Mouse (Mus musculus): ENCODE data around the gene Copa. TPM values are rescaled to one million over a fixed set of nuclear protein-coding genes. Genes with fewer than 3 reads are reported as not detected.

The Copa gene
- polyA plus RNA-seq, 1 experiment from 2014 or later = 194 TPM

DNA sequence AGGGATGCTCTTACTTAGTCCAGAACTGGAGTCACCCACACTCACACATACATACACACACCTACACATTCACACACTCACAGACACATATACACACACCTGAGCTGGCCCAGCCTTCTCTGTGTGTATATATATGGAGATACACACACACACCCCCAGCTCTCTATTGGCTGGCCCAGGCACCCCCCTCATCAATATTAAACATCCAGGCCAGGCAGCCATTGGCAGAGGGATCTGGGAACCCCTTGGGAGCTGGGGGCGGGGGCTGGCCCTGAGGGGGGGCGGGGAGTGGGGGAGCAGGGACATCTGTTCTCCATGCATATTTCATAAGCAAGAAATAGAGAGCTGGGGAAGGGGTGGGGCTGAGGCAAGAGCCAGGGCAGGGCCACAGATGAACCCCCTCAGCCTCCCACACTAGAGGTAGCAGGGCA is 24.8 kb upstream of the Copa start, which contains the start of gene Nhlh1:
Gene Nhlh1 (minus strand): TSS at position 83 of the 431 bp plus-strand sequence.
- H3K27me3 ChIP-seq (ENCODE audit: control insufficient read depth, insufficient read depth, low read length) = peaks cover 9% of the 10 kb centered on the region
- WGBS = 50% methylated on average over 2 of the region's 2 CpGs
- ATAC-seq (ENCODE audit: low FRiP score, low TSS enrichment) = no peak

DNA sequence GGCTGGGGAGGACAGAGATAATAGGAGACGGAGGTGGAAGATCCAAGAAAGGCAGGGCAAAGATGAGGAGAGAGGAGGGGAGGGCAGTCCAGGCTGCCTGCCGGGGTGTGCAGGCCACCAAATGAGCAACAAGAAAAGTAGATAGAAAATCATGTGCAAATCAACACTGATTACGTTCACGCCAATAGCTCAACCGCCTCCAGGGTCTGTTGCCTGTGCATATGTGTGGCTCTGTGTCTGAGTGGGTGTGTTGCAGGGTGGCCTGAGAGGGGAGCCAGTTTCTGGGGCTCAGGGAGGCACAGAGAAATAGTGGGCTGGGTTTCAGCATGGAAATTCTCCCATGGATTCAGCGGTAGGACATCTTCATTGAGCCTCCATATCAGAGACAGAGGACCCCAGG is 24.0 kb upstream of the Copa start:
- Histone ChIP-seq H3K36me3 (ENCODE audit: control insufficient read depth, insufficient read depth, low read length) (no peaks in the 10 kb centered on the region), H3K27ac (ENCODE audit: low read depth, low read length) (no peak overlapping the region), H3K9ac (ENCODE audit: low read depth, low read length) (no peak overlapping the region), H3K4me1 (ENCODE audit: control insufficient read depth, insufficient read depth, low read length) (peaks cover 11% of the 10 kb centered on the region), H3K4me3 (ENCODE audit: low read length) (no peak overlapping the region), H3K4me2 (replicated peaks; ENCODE audit: low read depth, low read length) (no peak overlapping the region), H3K27me3 (ENCODE audit: control insufficient read depth, insufficient read depth, low read length) (peaks cover 9% of the 10 kb centered on the region), H3K9me3 (ENCODE audit: control insufficient read depth, low read length) (no peaks in the 10 kb centered on the region)
- WGBS = 78% methylated on average over 6 of the region's 6 CpGs
- no peak for ATAC-seq (ENCODE audit: low FRiP score, low TSS enrichment)

More for the DNA sequence above, 24.8 kb upstream of the Copa start, which contains the start of gene Nhlh1:
- Histone ChIP-seq H3K4me2 (replicated peaks; ENCODE audit: low read depth, low read length) (no peak within 1 kb of the TSS), H3K36me3 (ENCODE audit: control insufficient read depth, insufficient read depth, low read length) (no peaks in the 10 kb centered on the region), H3K9me3 (ENCODE audit: control insufficient read depth, low read length) (no peaks in the 10 kb centered on the region), H3K27ac (ENCODE audit: low read depth, low read length) (no peak within 1 kb of the TSS), H3K4me3 (ENCODE audit: low read length) (no peak within 1 kb of the TSS), H3K4me1 (ENCODE audit: control insufficient read depth, insufficient read depth, low read length) (peaks cover 13% of the 10 kb centered on the region), H3K9ac (ENCODE audit: low read depth, low read length) (no peak within 1 kb of the TSS)

DNA sequence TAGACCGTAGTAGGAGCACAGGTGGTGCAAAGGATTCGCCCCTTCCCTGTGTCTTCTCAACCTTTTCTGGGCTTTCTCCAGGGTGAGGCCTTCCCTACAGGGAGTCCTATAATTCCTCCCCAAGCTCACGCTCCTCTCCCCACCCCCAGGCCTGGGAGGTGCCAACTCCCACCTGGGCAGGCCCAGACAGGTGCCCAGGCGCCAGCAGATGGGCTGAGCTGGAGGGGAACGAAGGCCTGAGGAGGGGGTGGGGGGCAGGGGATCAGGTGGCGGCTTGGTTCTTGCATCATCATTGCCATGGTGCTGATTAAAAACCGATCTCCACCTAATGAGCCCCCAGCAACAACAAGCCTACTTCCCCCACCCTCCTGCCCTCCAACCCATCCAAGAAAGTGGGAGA is 23.5 kb upstream of the Copa start:
- no peak overlapping the region for H3K4me2 ChIP-seq (replicated peaks; ENCODE audit: low read depth, low read length)
- H3K36me3 ChIP-seq (ENCODE audit: control insufficient read depth, insufficient read depth, low read length) = no peaks in the 10 kb centered on the region
- H3K9ac ChIP-seq (ENCODE audit: low read depth, low read length) = no peak overlapping the region
- ATAC-seq (ENCODE audit: low FRiP score, low TSS enrichment) = no peak
- H3K4me3 ChIP-seq (ENCODE audit: low read length) = no peak overlapping the region
- no peak overlapping the region for H3K27ac ChIP-seq (ENCODE audit: low read depth, low read length)
- peaks cover 9% of the 10 kb centered on the region for H3K27me3 ChIP-seq (ENCODE audit: control insufficient read depth, insufficient read depth, low read length)
- peaks cover 11% of the 10 kb centered on the region for H3K4me1 ChIP-seq (ENCODE audit: control insufficient read depth, insufficient read depth, low read length)
- WGBS = 74% methylated on average over 7 of the region's 7 CpGs
- no peaks in the 10 kb centered on the region for H3K9me3 ChIP-seq (ENCODE audit: control insufficient read depth, low read length)

DNA sequence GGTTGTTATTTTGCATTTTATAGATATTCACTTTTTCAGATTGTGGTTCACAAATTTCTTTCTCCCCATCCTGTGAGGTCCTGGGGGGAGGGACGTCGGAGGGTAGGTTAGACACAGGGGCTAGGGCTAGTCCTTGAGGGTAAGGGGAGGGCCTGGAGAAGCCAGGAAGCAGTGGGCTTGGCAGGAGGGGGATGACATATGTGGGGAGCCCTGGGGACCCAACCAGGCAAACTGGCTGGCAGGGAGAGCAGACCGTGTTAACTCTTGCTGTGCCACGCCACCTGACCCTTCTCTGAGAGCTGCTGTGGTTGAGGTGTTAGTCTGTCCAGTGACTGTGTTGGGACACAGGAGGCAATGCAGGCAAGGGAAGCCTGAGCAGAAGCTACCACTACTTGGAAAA is 21.7 kb upstream of the Copa start:
- Histone ChIP-seq H3K4me2 (replicated peaks; ENCODE audit: low read depth, low read length) (no peak overlapping the region), H3K9me3 (ENCODE audit: control insufficient read depth, low read length) (no peaks in the 10 kb centered on the region), H3K36me3 (ENCODE audit: control insufficient read depth, insufficient read depth, low read length) (peaks cover 13% of the 10 kb centered on the region), H3K4me1 (ENCODE audit: control insufficient read depth, insufficient read depth, low read length) (peaks cover 7% of the 10 kb centered on the region; the same call in 1 of the 2 replicates), H3K27me3 (ENCODE audit: control insufficient read depth, insufficient read depth, low read length) (no peaks in the 10 kb centered on the region), H3K4me3 (ENCODE audit: low read length) (no peak overlapping the region), H3K9ac (ENCODE audit: low read depth, low read length) (no peak overlapping the region), H3K27ac (ENCODE audit: low read depth, low read length) (no peak overlapping the region)
- WGBS = 54% methylated on average over 4 of the region's 4 CpGs
- no peak for ATAC-seq (ENCODE audit: low FRiP score, low TSS enrichment)

DNA sequence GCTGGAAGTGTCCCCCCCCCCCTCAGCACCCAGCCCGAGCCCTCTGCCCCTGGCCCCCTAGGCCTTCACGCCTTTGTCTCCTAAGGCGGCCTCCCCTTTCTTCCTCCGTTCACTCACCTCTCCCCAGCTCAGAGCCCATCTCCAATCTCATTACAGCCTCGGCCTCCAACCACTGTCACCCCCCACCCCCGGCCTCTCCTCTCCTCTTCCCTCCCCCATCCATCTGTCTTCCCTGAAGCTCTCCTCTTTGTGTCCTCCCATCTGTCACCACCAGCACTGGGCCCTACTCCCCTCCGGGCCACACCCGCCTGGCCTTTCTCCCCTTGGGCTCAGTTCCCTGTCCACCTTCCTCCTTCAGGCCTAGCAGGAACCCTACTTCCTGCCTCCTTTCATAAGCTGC is 21.1 kb upstream of the Copa start:
- peak; percentile 43; the same call in 1 of the 2 replicates for ATAC-seq (ENCODE audit: low FRiP score, low TSS enrichment)
- 23% methylated on average over 8 of the region's 8 CpGs for WGBS
- H3K4me2 ChIP-seq (replicated peaks; ENCODE audit: low read depth, low read length) = no peak overlapping the region
- no peaks in the 10 kb centered on the region for H3K9me3 ChIP-seq (ENCODE audit: control insufficient read depth, low read length)
- no peak overlapping the region for H3K27ac ChIP-seq (ENCODE audit: low read depth, low read length)
- peaks cover 18% of the 10 kb centered on the region for H3K36me3 ChIP-seq (ENCODE audit: control insufficient read depth, insufficient read depth, low read length)
- H3K27me3 ChIP-seq (ENCODE audit: control insufficient read depth, insufficient read depth, low read length) = no peaks in the 10 kb centered on the region
- no peak overlapping the region for H3K9ac ChIP-seq (ENCODE audit: low read depth, low read length)
- peaks cover 7% of the 10 kb centered on the region; the same call in 1 of the 2 replicates for H3K4me1 ChIP-seq (ENCODE audit: control insufficient read depth, insufficient read depth, low read length)
- H3K4me3 ChIP-seq (ENCODE audit: low read length) = no peak overlapping the region

DNA sequence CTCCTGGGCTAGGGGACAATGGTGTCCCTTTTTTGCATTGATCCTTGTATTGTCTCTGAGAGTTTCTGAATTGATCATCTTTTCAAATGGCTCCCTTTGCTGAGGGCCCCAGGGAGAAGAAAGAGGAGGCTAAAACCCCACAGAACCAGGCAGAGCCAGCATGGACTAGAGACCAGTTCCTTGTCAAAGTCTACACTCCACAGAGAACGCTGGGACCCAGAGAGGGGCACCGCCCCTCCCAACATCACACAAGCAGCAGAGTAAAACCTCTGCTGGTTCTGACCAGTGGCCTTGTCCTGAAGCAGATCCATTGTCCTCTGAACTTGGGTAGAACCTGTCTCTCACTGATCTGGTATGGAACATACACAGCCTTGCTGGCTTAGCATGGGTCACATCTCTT is 20.2 kb upstream of the Copa start:
- 90% methylated on average over 2 of the region's 2 CpGs for WGBS
- Histone ChIP-seq H3K4me3 (ENCODE audit: low read length) (no peak overlapping the region), H3K27me3 (ENCODE audit: control insufficient read depth, insufficient read depth, low read length) (no peaks in the 10 kb centered on the region), H3K9me3 (ENCODE audit: control insufficient read depth, low read length) (no peaks in the 10 kb centered on the region), H3K36me3 (ENCODE audit: control insufficient read depth, insufficient read depth, low read length) (peaks cover 27% of the 10 kb centered on the region), H3K27ac (ENCODE audit: low read depth, low read length) (no peak overlapping the region), H3K4me2 (replicated peaks; ENCODE audit: low read depth, low read length) (no peak overlapping the region), H3K9ac (ENCODE audit: low read depth, low read length) (no peak overlapping the region), H3K4me1 (ENCODE audit: control insufficient read depth, insufficient read depth, low read length) (peaks cover 7% of the 10 kb centered on the region; the same call in 1 of the 2 replicates)
- ATAC-seq (ENCODE audit: low FRiP score, low TSS enrichment) = no peak

DNA sequence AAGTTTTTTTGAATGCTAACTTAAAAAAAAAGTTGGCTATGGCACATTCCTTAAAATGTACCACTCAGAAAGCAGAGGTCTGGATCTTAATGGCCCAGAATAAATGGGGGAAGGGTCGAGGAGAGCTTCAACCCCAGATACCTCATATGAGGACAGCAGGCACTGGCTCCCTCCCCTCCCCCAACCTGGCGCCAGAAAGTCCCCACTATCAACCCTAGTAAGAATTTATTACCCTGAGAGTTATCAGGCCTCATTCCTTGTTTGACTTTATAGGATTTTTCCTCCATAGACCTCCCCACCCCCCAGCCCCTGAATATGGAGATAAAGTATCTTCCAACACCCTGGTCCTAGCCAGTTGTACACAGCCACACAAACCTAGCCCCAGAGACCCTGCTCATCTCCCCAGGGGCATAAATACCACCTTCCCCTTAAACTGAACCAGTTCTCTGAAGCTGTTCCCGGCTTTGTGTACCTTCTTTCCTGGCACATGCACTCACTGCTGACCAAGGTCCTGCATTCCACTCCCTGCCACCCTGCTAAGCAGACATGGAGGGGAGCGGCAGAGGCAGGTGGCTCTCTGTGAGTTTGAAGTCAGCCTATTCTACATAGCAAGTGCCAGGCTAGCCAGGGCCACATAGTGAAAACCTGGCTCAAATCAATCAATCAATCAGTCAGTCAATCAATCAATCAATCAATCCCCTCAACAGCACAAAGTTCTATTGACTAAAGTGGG is 18.9 kb upstream of the Copa start:
- H3K36me3 ChIP-seq (ENCODE audit: control insufficient read depth, insufficient read depth, low read length) = peaks cover 40% of the 10 kb centered on the region
- H3K4me2 ChIP-seq (replicated peaks; ENCODE audit: low read depth, low read length) = no peak overlapping the region
- H3K9ac ChIP-seq (ENCODE audit: low read depth, low read length) = no peak overlapping the region
- H3K4me3 ChIP-seq (ENCODE audit: low read length) = no peak overlapping the region
- WGBS = 33% methylated on average over 4 of the region's 4 CpGs
- peaks cover 7% of the 10 kb centered on the region; the same call in 1 of the 2 replicates for H3K4me1 ChIP-seq (ENCODE audit: control insufficient read depth, insufficient read depth, low read length)
- no peak overlapping the region for H3K27ac ChIP-seq (ENCODE audit: low read depth, low read length)
- no peaks in the 10 kb centered on the region for H3K27me3 ChIP-seq (ENCODE audit: control insufficient read depth, insufficient read depth, low read length)
- no peaks in the 10 kb centered on the region for H3K9me3 ChIP-seq (ENCODE audit: control insufficient read depth, low read length)
- ATAC-seq (ENCODE audit: low FRiP score, low TSS enrichment) = peak; percentile 47; the same call in 1 of the 2 replicates

DNA sequence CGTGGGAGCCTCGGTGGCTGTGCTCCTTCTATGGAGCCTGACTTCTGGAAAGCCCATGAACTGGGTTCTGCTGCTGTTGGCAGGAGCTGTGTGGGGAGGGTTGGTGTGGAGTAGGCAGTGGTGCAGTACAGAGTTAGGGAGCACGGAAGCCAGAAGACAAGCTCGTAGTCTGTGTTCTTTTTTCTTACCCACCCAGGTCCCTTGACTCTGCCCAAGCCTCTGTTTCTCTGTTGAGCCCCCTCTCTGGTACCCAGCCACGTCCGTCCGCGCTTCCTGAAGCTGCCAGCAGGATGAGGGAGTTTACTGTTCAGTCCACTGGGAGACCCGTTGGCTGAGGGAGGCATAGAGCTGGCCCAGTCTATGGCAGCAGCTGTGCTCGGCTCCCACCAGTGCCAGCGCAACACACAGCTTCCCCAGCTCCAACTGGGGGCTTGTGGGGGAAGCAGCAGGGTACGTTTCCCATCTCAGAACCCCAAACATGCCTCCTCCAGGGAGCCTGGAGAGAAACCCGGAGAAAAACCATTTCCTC is 17.7 kb upstream of the Copa start:
- Histone ChIP-seq H3K27me3 (ENCODE audit: control insufficient read depth, insufficient read depth, low read length) (no peaks in the 10 kb centered on the region), H3K27ac (ENCODE audit: low read depth, low read length) (no peak overlapping the region), H3K9me3 (ENCODE audit: control insufficient read depth, low read length) (no peaks in the 10 kb centered on the region), H3K4me2 (replicated peaks; ENCODE audit: low read depth, low read length) (no peak overlapping the region), H3K36me3 (ENCODE audit: control insufficient read depth, insufficient read depth, low read length) (peaks cover 53% of the 10 kb centered on the region), H3K4me1 (ENCODE audit: control insufficient read depth, insufficient read depth, low read length) (peaks cover 7% of the 10 kb centered on the region; the same call in 1 of the 2 replicates), H3K9ac (ENCODE audit: low read depth, low read length) (no peak overlapping the region), H3K4me3 (ENCODE audit: low read length) (no peak overlapping the region)
- no peak for ATAC-seq (ENCODE audit: low FRiP score, low TSS enrichment)
- WGBS = 75% methylated on average over 13 of the region's 13 CpGs

DNA sequence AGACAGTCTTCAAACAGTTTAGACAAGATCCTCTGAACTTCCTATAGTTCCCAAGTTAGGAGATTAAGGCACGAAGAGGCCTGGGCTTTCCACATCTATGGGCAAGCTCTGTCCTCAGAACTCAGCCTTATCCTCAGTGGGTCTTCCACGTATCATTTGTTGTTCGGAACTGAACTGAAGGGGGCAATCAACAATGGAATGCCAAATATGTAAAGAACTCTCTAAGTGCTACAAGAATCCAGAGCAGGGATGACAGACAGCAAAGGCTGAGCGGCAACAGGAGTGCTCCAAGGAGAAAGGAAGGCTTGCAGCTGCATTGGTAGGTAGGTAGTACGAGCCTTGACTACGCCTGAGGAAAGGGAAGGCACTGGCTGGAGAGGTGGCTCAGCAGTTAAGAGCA is 12.1 kb upstream of the Copa start:
- no peak overlapping the region for H3K4me3 ChIP-seq (ENCODE audit: low read length)
- H3K27ac ChIP-seq (ENCODE audit: low read depth, low read length) = no peak overlapping the region
- peaks cover 100% of the 10 kb centered on the region for H3K36me3 ChIP-seq (ENCODE audit: control insufficient read depth, insufficient read depth, low read length)
- no peak overlapping the region for H3K9ac ChIP-seq (ENCODE audit: low read depth, low read length)
- H3K9me3 ChIP-seq (ENCODE audit: control insufficient read depth, low read length) = no peaks in the 10 kb centered on the region
- ATAC-seq (ENCODE audit: low FRiP score, low TSS enrichment) = no peak
- H3K4me2 ChIP-seq (replicated peaks; ENCODE audit: low read depth, low read length) = no peak overlapping the region
- no peaks in the 10 kb centered on the region for H3K27me3 ChIP-seq (ENCODE audit: control insufficient read depth, insufficient read depth, low read length)
- 83% methylated on average over 6 of the region's 6 CpGs for WGBS
- H3K4me1 ChIP-seq (ENCODE audit: control insufficient read depth, insufficient read depth, low read length) = no peaks in the 10 kb centered on the region
